Mouse (Mus musculus): Measurements from ENCODE around the gene Hpn.

The Hpn gene

GRCm38 (mm10) chr7:31054661-31055320 is 60.3 kb downstream of the Hpn start:
- no peak for DNase-seq (ENCODE audit: low spot score)

GRCm38 (mm10) chr7:31053882-31054447 is 61.1 kb downstream of the Hpn start:
- DNase-seq (ENCODE audit: low spot score), result no peak

GRCm38 (mm10) chr7:31052636-31053434 is 62.3 kb downstream of the Hpn start:
- DNase-seq (ENCODE audit: low spot score), result peak; percentile 36

GRCm38 (mm10) chr7:31052251-31052635 is 62.8 kb downstream of the Hpn start:
- no peak for DNase-seq (ENCODE audit: low spot score)

- DNase-seq (ENCODE audit: low spot score), result no peak
Measured at GRCm38 (mm10) chr7:31051321-31052021, 63.6 kb downstream of the Hpn start, which contains the start of gene Fxyd7. TSS of gene Fxyd7 (minus strand) at chr7:31051467.

- no peak for DNase-seq (ENCODE audit: low spot score)
Measured at GRCm38 (mm10) chr7:31050921-31051320, 64.2 kb downstream of the Hpn start.

GRCm38 (mm10) chr7:31050487-31050886 is 64.6 kb downstream of the Hpn start:
- no peak for DNase-seq (ENCODE audit: low spot score)

- no peak for DNase-seq (ENCODE audit: low spot score)
Measured at GRCm38 (mm10) chr7:31049846-31050281, 65.2 kb downstream of the Hpn start.

GRCm38 (mm10) chr7:31049135-31049845 is 65.8 kb downstream of the Hpn start:
- DNase-seq (ENCODE audit: low spot score), result peak; percentile 43
